ENCODE assay signal across 11 mouse cellular contexts in genomic region chr5:125534611-125535324, GRCm38 (mm10). TPM values are rescaled to one million over a fixed set of nuclear protein-coding genes. Genes with fewer than 3 reads are reported as not detected.
DNase-seq lines count a peak whose midpoint lies in the region; ATAC-seq and TF ChIP-seq lines count a peak whose summit lies in the region.
"Had no signal": no experiment of that assay in that cellular context is flagged by ENCODE, and none has a peak within 500 bp of the region (broad histone marks: within the 10 kb centered on the region; RNA-seq: fewer than 3 reads in every experiment).

No protein-coding gene starts in this region.

- ATAC-seq in embryonic facial prominence, embryonic 13.5 days (ENCODE audit: insufficient number of reproducible peaks, insufficient read depth, low FRiP score, low TSS enrichment, low read depth): no peak
- ATAC-seq in hindbrain, embryonic 16.5 days: peak; percentile 53; the same call in 1 of the 2 replicates
- no peak for ATAC-seq in midbrain, embryonic 14.5 days (ENCODE audit: low FRiP score, low TSS enrichment)

- peak overlapping the region; percentile 35 for H3K4me3 ChIP-seq in E14TG2a.4 (replicated peaks; ENCODE audit: low read length)
- peak overlapping the region; percentile 3; the same call in 1 of the 2 replicates for H3K4me3 ChIP-seq in embryonic facial prominence, embryonic 13.5 days
- H3K4me3 ChIP-seq in hindbrain, embryonic 16.5 days (ENCODE audit: low read length): peak overlapping the region; percentile 64
- H3K4me3 ChIP-seq in midbrain, embryonic 14.5 days (replicated peaks; ENCODE audit: low read depth, low read length): peak overlapping the region; percentile 57

- no peaks in the 10 kb centered on the region for H3K9me3 ChIP-seq in E14TG2a.4 (ENCODE audit: low read length)
- no peaks in the 10 kb centered on the region for H3K9me3 ChIP-seq in embryonic facial prominence, embryonic 13.5 days
- H3K9me3 ChIP-seq in hindbrain, embryonic 16.5 days (ENCODE audit: control insufficient read depth, low read length): no peaks in the 10 kb centered on the region
- H3K9me3 ChIP-seq in midbrain, embryonic 14.5 days (ENCODE audit: control insufficient read depth, low read length): no peaks in the 10 kb centered on the region

- peaks cover 84% of the 10 kb centered on the region for H3K27me3 ChIP-seq in E14TG2a.4 (ENCODE audit: insufficient read depth, low read length)
- peaks cover 84% of the 10 kb centered on the region for H3K27me3 ChIP-seq in embryonic facial prominence, embryonic 13.5 days
- peaks cover 7% of the 10 kb centered on the region; the same call in 1 of the 2 replicates for H3K27me3 ChIP-seq in hindbrain, embryonic 16.5 days (replicated peaks; ENCODE audit: control insufficient read depth, insufficient read depth, low read length)
- H3K27me3 ChIP-seq in midbrain, embryonic 14.5 days (ENCODE audit: control insufficient read depth, insufficient read depth, low read length): peaks cover 30% of the 10 kb centered on the region

- H3K9ac ChIP-seq in embryonic facial prominence, embryonic 13.5 days: no peak overlapping the region
- peak overlapping the region; percentile 55 for H3K9ac ChIP-seq in hindbrain, embryonic 16.5 days (ENCODE audit: low read depth, low read length)
- peak overlapping the region; percentile 20; the same call in 1 of the 2 replicates for H3K9ac ChIP-seq in midbrain, embryonic 14.5 days (replicated peaks; ENCODE audit: low read length)

- no peak for TF ChIP-seq CTCF in E14TG2a.4 (conservative IDR thresholded peaks at IDR 0.05; ENCODE audit: low read length)

- no peaks in the 10 kb centered on the region for H3K36me3 ChIP-seq in E14TG2a.4 (ENCODE audit: insufficient read depth, low read length)
- no peaks in the 10 kb centered on the region for H3K36me3 ChIP-seq in embryonic facial prominence, embryonic 13.5 days
- no peaks in the 10 kb centered on the region for H3K36me3 ChIP-seq in hindbrain, embryonic 16.5 days (ENCODE audit: control insufficient read depth, insufficient read depth, low read length)
- H3K36me3 ChIP-seq in midbrain, embryonic 14.5 days (ENCODE audit: control insufficient read depth, insufficient read depth, low read length): no peaks in the 10 kb centered on the region

- peak; percentile 61 for DNase-seq in midbrain, embryonic 14.5 days
- DNase-seq in urinary bladder, postnatal 4 days (ENCODE audit: low spot score in 2 of 2): no peak
- DNase-seq in urinary bladder, postnatal 25 days (ENCODE audit: low spot score): no peak
- DNase-seq in spleen, postnatal 4 days (ENCODE audit: low spot score in 2 of 2): no peak
- DNase-seq in adrenal gland, adult 18-20 months (ENCODE audit: low spot score in 2 of 2): no peak
- DNase-seq: cerebellum, adult 2 months had no signal

- H3K4me1 ChIP-seq in E14TG2a.4 (replicated peaks; ENCODE audit: low read depth, low read length): peaks cover 49% of the 10 kb centered on the region
- peaks cover 28% of the 10 kb centered on the region for H3K4me1 ChIP-seq in embryonic facial prominence, embryonic 13.5 days
- peaks cover 28% of the 10 kb centered on the region for H3K4me1 ChIP-seq in hindbrain, embryonic 16.5 days (ENCODE audit: control insufficient read depth, insufficient read depth, low read depth, low read length)
- H3K4me1 ChIP-seq in midbrain, embryonic 14.5 days (ENCODE audit: control insufficient read depth, insufficient read depth, low read length): peaks cover 31% of the 10 kb centered on the region

- no peak overlapping the region for H3K27ac ChIP-seq in embryonic facial prominence, embryonic 13.5 days
- no peak overlapping the region; the same call in 1 of the 2 replicates for H3K27ac ChIP-seq in hindbrain, embryonic 16.5 days (ENCODE audit: low read depth, low read length)
- H3K27ac ChIP-seq in midbrain, embryonic 14.5 days (replicated peaks; ENCODE audit: low read depth, low read length): no peak overlapping the region

- H3K4me2 ChIP-seq in embryonic facial prominence, embryonic 13.5 days: peak overlapping the region; percentile 23
- peak overlapping the region; percentile 90 for H3K4me2 ChIP-seq in hindbrain, embryonic 16.5 days (ENCODE audit: low read length)
- H3K4me2 ChIP-seq in midbrain, embryonic 14.5 days (ENCODE audit: low read length): peak overlapping the region; percentile 91

- WGBS in embryonic facial prominence, embryonic 13.5 days: 1% methylated on average over 26 of the region's 26 CpGs
- WGBS in hindbrain, embryonic 16.5 days: under 1% methylated on average over 26 of the region's 26 CpGs
- under 1% methylated on average over 26 of the region's 26 CpGs for WGBS in midbrain, embryonic 14.5 days

RNA-seq across cellular contexts. Expression of gene Tmem132b, which starts 3.2 kb away (rescaled TPM):
- polyA plus RNA-seq in embryonic facial prominence, embryonic 13.5 days (2015; fragmentation: Nextera tagmentation; extraction: Ambion mirVana): 0.11 and 0.26 TPM in 2 replicates
- polyA plus RNA-seq in hindbrain, embryonic 16.5 days (2015; fragmentation: Nextera tagmentation; extraction: Ambion mirVana): 3.9 and 4.2 TPM in 2 replicates
- 4.9 and 6.2 TPM in 2 replicates for polyA plus RNA-seq in midbrain, embryonic 14.5 days (2014; fragmentation: Nextera tagmentation; extraction: Ambion mirVana)
- total RNA-seq in adrenal gland, adult 18-20 months (2021): 1 to 10 TPM; 2.0 to 2.1 TPM
- polyA plus RNA-seq: heart, postnatal 0 days; lung, embryonic 16.5 days had no signal

RNA-seq across cellular contexts. Expression of gene Aacs, which starts 59.2 kb away (rescaled TPM):
- 36.8 and 38.1 TPM in 2 replicates for polyA plus RNA-seq in embryonic facial prominence, embryonic 13.5 days (2015; fragmentation: Nextera tagmentation; extraction: Ambion mirVana)
- 113 and 123 TPM in 2 replicates for polyA plus RNA-seq in hindbrain, embryonic 16.5 days (2015; fragmentation: Nextera tagmentation; extraction: Ambion mirVana)
- 63.6 and 71.3 TPM in 2 replicates for polyA plus RNA-seq in midbrain, embryonic 14.5 days (2014; fragmentation: Nextera tagmentation; extraction: Ambion mirVana)
- total RNA-seq in adrenal gland, adult 18-20 months (2021): 100 to 1,000 TPM in 1 of 2 experiments, 10 to 100 TPM in 1; 90.2 to 165 TPM

Comparison
In these comparisons a context has a peak if more than half of its experiments do, and no peak if none do; other contexts are left out.
1. H3K4me3 ChIP-seq: peak in every context shown above with its lines; median percentile 64 in hindbrain, embryonic 16.5 days; 57 in midbrain, embryonic 14.5 days; 35 in E14TG2a.4; 3 in embryonic facial prominence, embryonic 13.5 days.
2. H3K4me2 ChIP-seq: peak in every context shown above with its lines; median percentile 91 in midbrain, embryonic 14.5 days; 90 in hindbrain, embryonic 16.5 days; 23 in embryonic facial prominence, embryonic 13.5 days.